Mouse (Mus musculus) lung, adult 2 months (tissue): ENCODE data around the gene Gm21818. TPM values are rescaled to one million over a fixed set of nuclear protein-coding genes. Genes with fewer than 3 reads are reported as not detected.
"Not testable (repeated sequence)": the region's sequence is repeated elsewhere in the genome, so short reads cannot be mapped to it uniquely, and the experiment has no call there.

Experiments used
- DNase-seq: peaks from one replicate; pipeline ENCODE4 v3.0.0; 2022
- H3K4me1 ChIP-seq: fragments of 200-500 bp; 2 replicates; pipeline ENCODE4 v1.6.1; 2011; ENCODE audit warnings: low read length; ENCODE audit not compliant: control insufficient read depth, insufficient read depth
- H3K4me3 ChIP-seq: fragments of 200-500 bp; replicated peaks from 2 replicates; pipeline ENCODE3; 2011; ENCODE audit warnings: low read depth, mild to moderate bottlenecking, control low read depth, low read length; ENCODE audit errors: extremely low read depth
- WGBS: fragments of 180-500 bp; shearing (Covaris S2); methylation state at CpG from one replicate; pipeline ENCODE4 v1.1.7; 2018; 5-methylcytosine and 5-hydroxymethylcytosine counted together
- polyA plus RNA-seq: library from polyadenylated mRNA; depleted of rRNA; stranded (reverse); fragments of >200 nt; gene quantifications from 2 replicates; pipeline ENCODE4 v1.2.3, GENCODE M21; 2012; rRNA removed

The Gm21818 gene
- not detected in 2 replicates for polyA plus RNA-seq

GRCm38 (mm10) chr13:120172133-120172532, at the start of gene Gm21818:
TSS of gene Gm21818 (plus strand) at chr13:120172433.
- not testable (repeated sequence) for H3K4me1 ChIP-seq, DNase-seq, H3K4me3 ChIP-seq
- WGBS, result 68% methylated on average over 4 of the region's 4 CpGs

- not testable (repeated sequence) for DNase-seq, H3K4me1 ChIP-seq, H3K4me3 ChIP-seq
- WGBS, result 93% methylated on average over 2 of the region's 5 CpGs
Measured at GRCm38 (mm10) chr13:120139946-120140345, 32.3 kb upstream of the Gm21818 start, which contains the start of gene Gm20767. TSS of gene Gm20767 (plus strand) at chr13:120140246.

GRCm38 (mm10) chr13:120142348-120142747, 29.9 kb upstream of the Gm21818 start:
- not testable (repeated sequence) for H3K4me3 ChIP-seq, H3K4me1 ChIP-seq, DNase-seq
- 75% methylated on average over 2 of the region's 3 CpGs for WGBS

- H3K4me1 ChIP-seq, H3K4me3 ChIP-seq, DNase-seq: not testable (repeated sequence)
- 40% methylated on average over 3 of the region's 4 CpGs for WGBS
Measured at GRCm38 (mm10) chr13:120149660-120150407, 22.4 kb upstream of the Gm21818 start.

- H3K4me1 ChIP-seq, DNase-seq, H3K4me3 ChIP-seq: not testable (repeated sequence)
- WGBS, result 47% methylated on average over 3 of the region's 3 CpGs
Measured at GRCm38 (mm10) chr13:120150589-120150988, 21.6 kb upstream of the Gm21818 start.

- not testable (repeated sequence) for DNase-seq, H3K4me1 ChIP-seq
- WGBS, result 52% methylated on average over 5 of the region's 5 CpGs
Measured at GRCm38 (mm10) chr13:120168301-120168700, 3.9 kb upstream of the Gm21818 start.

GRCm38 (mm10) chr13:120196189-120196821, 24.1 kb downstream of the Gm21818 start:
- DNase-seq, H3K4me1 ChIP-seq, H3K4me3 ChIP-seq: not testable (repeated sequence)
- 70% methylated on average over 7 of the region's 8 CpGs for WGBS

More at GRCm38 (mm10) chr13:120168301-120168700, 3.9 kb upstream of the Gm21818 start:
- not testable (repeated sequence) for H3K4me3 ChIP-seq

- not testable (repeated sequence) for DNase-seq, H3K4me3 ChIP-seq, H3K4me1 ChIP-seq
- no CpG with 5 or more reads among the region's 2 CpGs for WGBS
Measured at GRCm38 (mm10) chr13:120215847-120216246, 43.6 kb downstream of the Gm21818 start, which contains the start of gene Gm21762. TSS of gene Gm21762 (minus strand) at chr13:120215947.

GRCm38 (mm10) chr13:120220922-120221321, 48.7 kb downstream of the Gm21818 start:
- 86% methylated on average over 5 of the region's 5 CpGs for WGBS
- not testable (repeated sequence) for H3K4me3 ChIP-seq, H3K4me1 ChIP-seq, DNase-seq

GRCm38 (mm10) chr13:120223012-120223659, 50.9 kb downstream of the Gm21818 start:
- WGBS, result 94% methylated on average over 16 of the region's 25 CpGs
- not testable (repeated sequence) for H3K4me3 ChIP-seq, DNase-seq, H3K4me1 ChIP-seq

Other genes with a start within 250 kb of the Gm21818 start
- gene Gm21761, start 243.2 kb upstream of the Gm21818 start, polyA plus RNA-seq, result not detected in 2 replicates
- not detected in 2 replicates for gene B020031M17Rik, start 221.6 kb upstream of the Gm21818 start, polyA plus RNA-seq
- 0.45 TPM in 1 of 2 replicates, not detected in the other for gene Gm36079, start 145.4 kb upstream of the Gm21818 start, polyA plus RNA-seq
- 1.7 and 2.8 TPM in 2 replicates for gene Gm21188, start 120.2 kb upstream of the Gm21818 start, polyA plus RNA-seq
- gene Gm20767, start 32.2 kb upstream of the Gm21818 start, polyA plus RNA-seq, result not detected in 2 replicates
- gene Gm21762, start 43.5 kb downstream of the Gm21818 start, polyA plus RNA-seq, result 0.28 and 0.46 TPM in 2 replicates
- not detected in 2 replicates for gene Gm21731, start 66.7 kb downstream of the Gm21818 start, polyA plus RNA-seq
- not detected in 2 replicates for gene AF067061, start 90.7 kb downstream of the Gm21818 start, polyA plus RNA-seq
- gene BC147527, start 128.0 kb downstream of the Gm21818 start, polyA plus RNA-seq, result 0.28 and 0.38 TPM in 2 replicates
- gene Tcstv3, start 144.4 kb downstream of the Gm21818 start, polyA plus RNA-seq, result not detected in 2 replicates